ENCODE assay signal across 14 mouse cellular contexts in the genomic region with DNA sequence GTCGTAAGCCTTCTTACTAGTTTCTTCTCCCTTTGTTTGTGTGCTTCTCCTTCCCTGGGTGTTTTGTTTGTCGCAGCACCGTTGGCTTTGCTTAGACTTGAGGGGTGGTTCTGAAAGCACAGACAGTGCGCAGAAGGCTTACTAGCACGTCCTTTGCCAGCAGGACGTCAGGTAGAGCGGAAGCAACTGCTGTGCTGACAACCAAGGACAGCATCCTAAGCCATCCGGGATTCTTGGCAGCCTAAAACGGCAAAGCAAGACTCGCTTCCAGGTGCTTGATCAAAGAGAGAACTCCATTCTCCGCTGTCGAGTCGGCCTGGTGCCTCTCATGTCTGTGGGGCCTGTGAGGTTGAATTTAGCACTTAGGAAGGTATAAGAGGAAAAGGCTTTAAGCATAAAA. TPM values are rescaled to one million over a fixed set of nuclear protein-coding genes. Genes with fewer than 3 reads are reported as not detected.
DNase-seq lines count a peak whose midpoint lies in the region.
"Had no signal": no experiment of that assay in that cellular context is flagged by ENCODE, and none has a peak within 500 bp of the region (broad histone marks: within the 10 kb centered on the region; RNA-seq: fewer than 3 reads in every experiment).

No protein-coding gene starts in this region.

- DNase-seq in cerebellum, adult 9-11 months, result peak; percentile 20
- no peak for DNase-seq in cerebellum, postnatal 10 days
- peak; percentile 73 for DNase-seq in heart, adult 11 months
- no peak for DNase-seq in heart, postnatal 36 days
- peak; percentile 62 for DNase-seq in ZHBTc4 (ENCODE audit: low read depth, low spot score)
- DNase-seq in urinary bladder, postnatal 36 days (ENCODE audit: low spot score in 2 of 2), result no peak
- DNase-seq: adrenal gland, postnatal 36 days; B cell, adult 2 months; gastrocnemius, postnatal 14 days; kidney, adult 2 months; kidney, postnatal 4 days; lung, postnatal 36 days; thymus, adult 2 months; thymus, postnatal 36 days had no signal

- intact Hi-C loops in heart, postnatal 36 days (cut with DNase I), result no loop called here

RNA-seq across cellular contexts. Expression of a gene that starts 44.9 kb away (rescaled TPM):
- 1 to 10 TPM; 6.8 to 7.8 TPM for total RNA-seq in heart, postnatal 36 days (2021)

Comparison
In these comparisons a context has a peak if more than half of its experiments do, and no peak if none do; other contexts are left out.
1. DNase-seq: peak in cerebellum, adult 9-11 months (single experiment), heart, adult 11 months (single experiment) and ZHBTc4 (single experiment); none in cerebellum, postnatal 10 days (0 of 2), heart, postnatal 36 days (0 of 2) and urinary bladder, postnatal 36 days (0 of 2).